Mouse (Mus musculus) thymus, postnatal 0 days (tissue): ENCODE measurements around the gene Smpd3. TPM values are rescaled to one million over a fixed set of nuclear protein-coding genes. Genes with fewer than 3 reads are reported as not detected.
A peak's percentile ranks its signal among the peaks of the same experiment; 100 is the strongest.

Experiments used
- DNase-seq: peaks from one replicate; pipeline ENCODE4 v3.0.0-alpha.2; 2015; ENCODE audit warnings: low spot score
- polyA plus RNA-seq: library from polyadenylated mRNA; unstranded; fragments of >200 nt; fragmentation: Nextera tagmentation; extraction: Ambion mirVana; gene quantifications from 2 replicates; pipeline ENCODE4 v1.2.1, GENCODE M21; 2015

Gene Smpd3
- polyA plus RNA-seq = 1.1 and 1.5 TPM in 2 replicates

- DNase-seq = peak; percentile 99
Observed at GRCm38 (mm10) chr8:106337852-106338521, at the start of gene Smpd3. TSS of gene Smpd3 (minus strand) at chr8:106337988.

DNA sequence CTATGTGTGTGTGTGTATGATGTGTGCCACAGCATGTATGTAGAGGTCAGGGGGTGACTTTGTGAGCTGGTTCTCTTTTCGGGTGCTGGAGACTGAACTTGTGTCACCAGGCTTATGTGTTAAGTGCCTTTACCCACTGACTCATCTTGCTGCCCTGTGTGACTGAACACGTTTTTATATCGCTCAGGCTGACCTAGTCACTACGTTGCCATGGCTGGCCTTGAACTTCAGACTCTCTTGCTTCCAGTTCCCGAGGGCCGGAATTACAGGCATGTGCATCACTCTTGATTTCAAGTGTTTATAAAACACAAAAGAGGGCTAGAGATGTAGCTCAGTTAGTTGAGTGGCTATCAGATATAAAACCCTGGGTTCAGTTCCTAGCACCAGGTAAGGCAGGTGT is 43.2 kb upstream of the Smpd3 start:
- DNase-seq = no peak

- DNase-seq = no peak
Observed at GRCm38 (mm10) chr8:106379357-106379756, 41.6 kb upstream of the Smpd3 start.

DNA sequence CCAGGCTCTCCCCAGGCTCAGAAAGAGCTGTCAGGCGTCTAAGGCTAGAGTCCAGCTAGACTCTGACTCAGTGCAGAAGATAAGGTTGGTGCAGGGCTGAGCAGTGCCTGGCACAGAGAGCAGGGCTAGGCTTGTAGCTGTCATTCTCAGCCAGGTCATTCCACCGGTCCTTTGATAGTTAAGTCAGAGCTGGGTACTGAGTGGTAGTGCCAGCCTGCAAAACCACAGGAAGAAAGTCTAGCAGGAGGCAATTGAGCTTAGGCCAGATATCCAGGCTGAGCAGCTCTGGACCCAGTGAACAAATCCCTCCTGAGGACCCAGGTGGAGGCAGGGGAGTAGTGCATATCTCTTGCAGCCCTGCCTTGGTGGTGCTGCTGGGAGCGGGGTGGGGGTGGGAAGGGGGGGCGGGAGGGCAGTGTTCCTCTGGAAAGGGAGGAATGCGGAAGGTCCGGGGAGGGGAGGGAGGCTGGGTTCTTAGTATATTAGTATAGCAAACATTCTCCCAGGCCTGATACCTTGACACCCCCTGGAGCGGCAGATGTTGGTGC is 40.8 kb upstream of the Smpd3 start:
- DNase-seq = no peak

- no peak for DNase-seq
Observed at GRCm38 (mm10) chr8:106376862-106377261, 39.1 kb upstream of the Smpd3 start.

DNA sequence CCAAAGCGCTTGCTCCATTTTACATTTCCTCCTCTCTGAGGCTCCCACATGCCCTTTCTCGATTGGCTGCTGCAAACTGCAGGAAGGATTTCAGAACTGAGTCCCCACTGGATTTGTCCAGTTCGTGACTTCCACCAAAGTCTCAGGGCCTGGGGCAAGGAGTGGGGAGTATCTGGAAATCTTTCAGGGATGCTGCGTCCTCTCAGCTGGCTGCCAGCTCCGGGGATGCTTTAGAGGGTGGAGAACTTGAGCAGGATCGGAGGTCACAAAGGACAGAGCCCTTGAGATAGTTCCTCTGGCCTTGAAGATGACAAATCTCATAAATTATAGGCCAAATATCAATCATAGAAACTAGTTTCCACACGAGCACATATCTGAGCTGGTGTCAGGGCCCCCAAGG is 38.2 kb upstream of the Smpd3 start:
- DNase-seq = no peak

DNA sequence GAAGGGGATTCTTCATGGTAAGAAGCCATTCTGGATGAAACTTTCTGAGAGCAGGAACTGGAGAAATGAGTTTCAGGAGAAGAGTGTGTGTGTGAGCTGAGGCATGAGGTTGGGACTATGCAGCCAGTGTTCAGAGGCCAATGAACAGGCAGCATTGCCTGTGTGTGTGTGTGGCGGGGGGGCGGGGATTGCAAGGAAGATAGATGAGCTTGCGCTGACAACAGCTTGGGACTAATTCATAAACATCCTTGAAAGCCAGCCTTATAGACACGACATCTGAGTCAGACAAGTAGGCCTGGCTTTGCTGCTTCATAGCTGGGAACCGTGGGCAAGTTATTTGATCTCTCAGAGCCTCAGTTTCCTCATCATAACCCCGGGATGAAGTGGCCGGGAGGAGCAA is 31.3 kb upstream of the Smpd3 start:
- DNase-seq = no peak

DNA sequence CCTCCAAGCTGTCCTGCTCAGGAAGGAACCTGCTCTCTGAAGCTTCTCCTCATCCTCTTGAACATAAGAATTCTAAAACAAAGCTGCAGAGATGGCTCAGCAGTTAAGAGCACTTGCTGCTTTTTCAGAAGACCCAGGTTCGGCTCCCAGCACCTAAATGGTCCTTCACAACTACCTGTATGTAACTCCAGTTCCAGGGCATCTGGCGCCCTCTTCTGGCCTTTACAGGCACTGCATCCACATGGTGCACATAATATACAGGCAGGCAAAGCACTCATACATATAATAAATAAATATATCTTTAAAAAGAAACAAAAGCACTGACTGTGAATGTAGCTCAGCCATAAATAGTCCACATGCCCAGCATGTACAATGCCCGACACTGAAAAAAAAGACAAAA is 30.7 kb upstream of the Smpd3 start:
- no peak for DNase-seq

DNA sequence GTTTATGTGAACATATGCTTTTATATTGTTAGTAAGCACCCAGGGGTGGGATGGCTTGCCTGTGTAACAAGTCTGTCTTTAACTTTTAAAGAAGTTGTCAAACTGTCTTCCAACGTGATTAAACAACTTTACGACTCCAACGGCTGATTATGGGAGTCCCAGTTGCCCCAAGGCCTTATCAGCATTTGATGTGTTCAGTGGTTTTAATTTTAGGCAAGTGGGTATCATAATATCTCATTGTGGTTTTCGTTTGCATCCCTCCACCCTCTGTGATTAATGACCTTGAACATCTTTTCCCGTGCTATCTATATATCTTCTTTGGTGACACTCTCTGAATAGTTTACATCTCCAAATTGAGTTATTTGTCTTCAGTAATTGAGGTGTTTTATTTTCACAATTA is 27.0 kb upstream of the Smpd3 start:
- DNase-seq = no peak

- no peak for DNase-seq
Observed at GRCm38 (mm10) chr8:106364278-106364677, 26.5 kb upstream of the Smpd3 start.

DNA sequence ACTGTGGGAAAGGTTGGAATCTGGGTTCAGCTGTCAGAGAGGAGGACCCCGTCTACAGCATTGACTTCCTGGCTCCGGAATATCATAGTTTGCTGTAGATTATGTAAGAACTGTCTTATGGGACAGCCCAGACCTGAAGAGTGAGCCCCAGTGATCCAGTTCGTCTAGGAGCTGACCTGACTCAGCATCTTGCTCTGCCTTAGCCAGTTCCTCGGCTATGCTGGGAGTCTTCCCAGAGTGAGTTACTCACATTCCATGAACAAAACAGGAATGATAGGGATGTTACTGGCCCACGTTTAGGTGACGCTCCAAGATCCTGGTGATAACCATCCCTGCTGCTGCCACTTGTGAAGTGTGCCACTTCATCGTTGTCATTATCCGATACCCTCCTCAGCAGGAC is 25.5 kb upstream of the Smpd3 start:
- DNase-seq = no peak

GRCm38 (mm10) chr8:106359650-106360338 is 22.0 kb upstream of the Smpd3 start:
- DNase-seq = no peak

DNA sequence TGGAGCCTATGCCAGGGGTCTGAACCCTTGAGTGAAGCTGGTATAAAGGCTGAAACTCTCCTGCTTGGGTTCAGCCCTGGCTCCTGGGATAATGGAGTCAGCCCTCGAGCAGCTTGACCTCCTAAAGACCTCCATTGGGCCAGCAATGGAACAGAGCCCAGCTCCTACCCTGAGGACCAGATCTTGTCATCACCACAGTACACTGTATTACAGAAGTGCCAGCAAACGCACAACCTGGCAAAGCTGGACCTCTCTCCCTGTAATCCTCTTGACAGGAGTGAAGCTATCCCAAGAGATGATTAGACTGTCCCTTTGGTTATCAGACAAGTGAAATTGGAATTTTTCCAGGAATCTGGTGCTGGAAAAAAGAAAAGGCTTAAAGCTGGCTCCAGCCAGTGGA is 13.3 kb upstream of the Smpd3 start:
- DNase-seq = no peak

DNA sequence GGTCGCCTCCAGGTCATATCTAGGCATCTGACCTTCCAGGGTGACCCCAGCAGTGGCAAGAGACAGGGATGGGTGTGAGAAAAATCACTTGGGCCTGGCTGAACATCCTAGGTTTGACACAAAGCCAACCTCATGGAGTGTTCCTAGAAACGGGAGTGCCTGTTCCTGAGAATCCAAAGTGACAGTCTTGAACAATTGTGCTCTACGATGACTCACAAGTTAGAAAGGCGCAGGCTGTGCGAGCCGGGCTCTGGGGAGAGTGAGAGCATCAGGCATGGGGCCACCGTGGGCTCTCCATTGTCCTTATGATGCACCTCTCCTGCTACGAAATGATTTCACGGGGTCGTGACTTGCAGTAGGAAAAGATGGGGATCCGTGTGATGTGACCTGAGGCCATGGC is 11.6 kb upstream of the Smpd3 start:
- no peak for DNase-seq

DNA sequence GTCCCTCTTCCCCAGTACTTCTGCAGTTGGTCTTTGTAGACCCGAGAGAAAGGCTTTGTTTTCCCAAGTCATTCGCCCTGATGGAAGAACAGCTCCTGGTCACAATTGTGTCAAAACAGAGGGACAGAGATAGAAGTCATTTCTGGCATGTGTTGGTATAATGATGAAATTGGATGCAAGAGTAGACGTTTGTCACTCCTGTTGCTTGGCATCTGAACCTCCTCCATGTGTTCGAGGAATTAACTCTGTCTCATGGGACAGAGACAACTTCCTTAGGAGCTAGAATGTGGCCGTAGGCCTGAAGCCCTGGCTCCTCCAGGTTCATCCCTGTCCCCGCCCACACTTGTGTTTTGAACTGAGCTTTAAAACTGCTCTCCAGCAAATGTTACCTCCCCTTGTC is 8.3 kb upstream of the Smpd3 start:
- DNase-seq = no peak

GRCm38 (mm10) chr8:106343471-106343870 is 5.7 kb upstream of the Smpd3 start:
- DNase-seq = no peak

DNA sequence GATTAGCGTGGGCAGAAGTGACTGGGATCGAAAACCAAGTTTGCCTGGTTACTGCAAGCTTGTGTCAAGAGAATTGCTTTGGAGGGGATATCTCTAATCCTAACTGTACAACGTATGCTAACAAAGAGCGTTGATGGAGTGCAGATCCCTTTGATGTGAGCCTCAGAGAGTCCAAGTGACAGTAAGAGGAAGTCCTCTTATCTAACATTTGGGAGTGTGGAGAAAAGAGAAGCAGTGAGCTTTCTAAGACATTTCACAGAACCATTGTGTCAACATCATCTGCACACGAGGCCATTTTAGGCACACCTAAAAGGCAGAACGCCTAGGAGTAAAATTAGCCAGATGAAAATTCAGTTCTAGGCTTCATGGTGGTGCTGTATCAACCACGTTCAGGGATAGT is 5.0 kb upstream of the Smpd3 start:
- no peak for DNase-seq

- no peak for DNase-seq
Observed at GRCm38 (mm10) chr8:106338741-106339209, 987 bp upstream of the Smpd3 start.

DNA sequence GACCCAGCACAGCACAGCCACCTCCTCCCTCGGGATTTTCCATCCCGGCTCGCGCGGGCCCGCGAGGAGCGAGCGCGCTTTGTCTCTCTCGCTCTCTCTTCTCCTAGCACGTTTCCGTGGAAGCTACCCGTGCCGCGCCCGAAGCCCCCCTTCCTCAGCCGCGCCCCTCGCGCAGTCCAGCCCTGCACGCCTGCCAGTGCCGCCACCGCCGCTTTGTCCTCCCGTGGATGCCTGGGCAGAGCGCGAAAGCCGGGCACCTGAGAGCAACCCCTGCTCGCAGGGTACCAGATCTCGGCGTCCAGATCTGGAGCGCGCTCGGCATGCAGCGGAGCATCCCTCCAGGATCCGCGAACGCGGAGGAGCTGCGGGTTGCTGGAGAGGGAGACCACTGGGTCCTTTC is 1.2 kb downstream of the Smpd3 start:
- no peak for DNase-seq

DNA sequence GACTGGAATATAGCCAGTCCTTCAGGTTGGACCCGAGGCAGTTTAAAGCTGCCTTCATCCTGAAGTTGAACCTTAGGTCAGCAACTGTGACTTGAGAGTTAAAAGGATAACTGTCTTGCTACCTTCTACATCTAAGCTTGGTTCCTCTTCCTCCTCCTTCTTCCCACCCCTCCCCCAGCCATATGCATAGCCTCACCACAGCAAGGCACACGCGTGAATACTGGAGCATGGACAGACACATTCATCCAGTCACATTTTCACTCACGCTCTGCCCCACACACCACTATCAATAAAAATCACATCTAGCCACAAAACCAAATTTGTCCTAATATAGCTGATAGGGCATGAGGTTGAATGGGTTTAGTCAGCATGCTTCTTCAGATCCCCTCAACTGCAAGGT is 1.8 kb downstream of the Smpd3 start:
- no peak for DNase-seq

DNA sequence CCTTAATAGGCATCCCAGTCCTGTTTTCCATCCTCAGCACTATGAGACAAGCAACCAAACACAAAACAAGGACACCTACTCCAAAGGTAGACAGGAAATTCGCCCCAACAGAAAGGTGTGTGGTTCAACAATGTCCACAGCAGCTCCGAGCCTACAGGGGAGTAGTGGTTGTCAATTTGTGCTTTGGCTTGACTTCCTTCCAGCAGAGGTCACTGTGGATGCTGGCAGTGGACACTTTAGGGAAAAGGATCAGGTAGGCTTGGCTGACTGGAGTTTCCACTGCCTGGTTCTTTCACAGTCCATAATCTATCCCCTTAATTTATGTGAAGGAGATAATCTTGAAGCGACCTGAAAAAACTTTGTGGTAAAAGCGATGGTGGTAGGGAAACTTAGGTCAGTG is 2.6 kb downstream of the Smpd3 start:
- DNase-seq = no peak

GRCm38 (mm10) chr8:106333346-106333745 is 4.4 kb downstream of the Smpd3 start:
- no peak for DNase-seq

DNA sequence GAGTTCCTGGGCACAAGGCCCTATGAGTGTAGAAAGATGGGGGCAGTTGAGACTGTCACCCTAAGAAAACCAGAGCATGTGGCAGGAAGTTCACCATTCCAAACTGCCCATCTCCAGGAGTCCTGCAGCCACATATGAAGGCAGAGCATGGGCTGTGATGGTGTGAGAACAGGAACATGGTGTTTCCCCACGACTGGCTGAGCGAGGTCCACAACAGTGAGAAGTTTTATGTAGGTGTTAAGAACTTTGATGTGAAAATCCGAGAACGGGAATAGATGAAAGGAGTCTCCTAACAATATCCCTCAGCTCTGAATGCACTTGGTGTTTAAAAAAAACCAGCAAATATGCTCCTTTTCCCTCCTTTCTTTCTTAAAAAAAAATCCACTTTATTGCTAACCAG is 5.3 kb downstream of the Smpd3 start:
- no peak for DNase-seq
